Mouse (Mus musculus): ENCODE measurements around the gene Skida1. TPM values are rescaled to one million over a fixed set of nuclear protein-coding genes. Genes with fewer than 3 reads are reported as not detected.

The Skida1 gene
- polyA plus RNA-seq, 1 experiment, result 4.8 TPM

- whole genome bisulfite sequencing, result 99% methylated on average over 6 of the region's 6 CpGs
- Histone ChIP-seq H3K27ac (ENCODE audit: insufficient read depth, low read length) (no peak overlapping the region), H3K4me1 (ENCODE audit: control insufficient read depth, insufficient read depth, low read length) (no peaks in the 10 kb centered on the region), H3K27me3 (ENCODE audit: control insufficient read depth, insufficient read depth, low read length) (no peaks in the 10 kb centered on the region), H3K4me3 (replicated peaks; ENCODE audit: insufficient read depth, low read depth, low read length) (no peak overlapping the region)
- no peak for TF ChIP-seq CTCF (IDR thresholded peaks at IDR 0.05; ENCODE audit: borderline replicate concordance, insufficient read depth, low read depth, low read length)
- no peak for TF ChIP-seq POLR2A (IDR thresholded peaks at IDR 0.05; ENCODE audit: borderline replicate concordance, insufficient read depth, low read length)
- DNase-seq, result no peak
Observed at GRCm38 (mm10) chr2:18017321-18017720, 31.5 kb downstream of the Skida1 start.

GRCm38 (mm10) chr2:18016639-18017038, 32.2 kb downstream of the Skida1 start:
- TF ChIP-seq CTCF (IDR thresholded peaks at IDR 0.05; ENCODE audit: borderline replicate concordance, insufficient read depth, low read depth, low read length), result no peak
- no peak for TF ChIP-seq POLR2A (IDR thresholded peaks at IDR 0.05; ENCODE audit: borderline replicate concordance, insufficient read depth, low read length)
- Histone ChIP-seq H3K27me3 (ENCODE audit: control insufficient read depth, insufficient read depth, low read length) (no peaks in the 10 kb centered on the region), H3K4me1 (ENCODE audit: control insufficient read depth, insufficient read depth, low read length) (no peaks in the 10 kb centered on the region), H3K27ac (ENCODE audit: insufficient read depth, low read length) (no peak overlapping the region), H3K4me3 (replicated peaks; ENCODE audit: insufficient read depth, low read depth, low read length) (no peak overlapping the region)
- WGBS, result 100% methylated on average over 1 of the region's 1 CpGs
- no peak for DNase-seq

- TF ChIP-seq POLR2A (IDR thresholded peaks at IDR 0.05; ENCODE audit: borderline replicate concordance, insufficient read depth, low read length) (no peak), CTCF (IDR thresholded peaks at IDR 0.05; ENCODE audit: borderline replicate concordance, insufficient read depth, low read depth, low read length) (no peak)
- no peak overlapping the region for H3K27ac ChIP-seq (ENCODE audit: insufficient read depth, low read length)
- no peaks in the 10 kb centered on the region for H3K27me3 ChIP-seq (ENCODE audit: control insufficient read depth, insufficient read depth, low read length)
- H3K4me3 ChIP-seq (replicated peaks; ENCODE audit: insufficient read depth, low read depth, low read length), result no peak overlapping the region
- WGBS, result 54% methylated on average over 3 of the region's 3 CpGs
- no peaks in the 10 kb centered on the region for H3K4me1 ChIP-seq (ENCODE audit: control insufficient read depth, insufficient read depth, low read length)
- DNase-seq, result no peak
Observed at GRCm38 (mm10) chr2:18015581-18015980, 33.3 kb downstream of the Skida1 start.

- DNase-seq, result no peak
- H3K27me3 ChIP-seq (ENCODE audit: control insufficient read depth, insufficient read depth, low read length), result no peaks in the 10 kb centered on the region
- H3K4me3 ChIP-seq (replicated peaks; ENCODE audit: insufficient read depth, low read depth, low read length), result no peak overlapping the region
- 95% methylated on average over 3 of the region's 3 CpGs for WGBS
- TF ChIP-seq CTCF (IDR thresholded peaks at IDR 0.05; ENCODE audit: borderline replicate concordance, insufficient read depth, low read depth, low read length) (no peak), POLR2A (IDR thresholded peaks at IDR 0.05; ENCODE audit: borderline replicate concordance, insufficient read depth, low read length) (no peak)
- no peak overlapping the region for H3K27ac ChIP-seq (ENCODE audit: insufficient read depth, low read length)
- no peaks in the 10 kb centered on the region for H3K4me1 ChIP-seq (ENCODE audit: control insufficient read depth, insufficient read depth, low read length)
Observed at GRCm38 (mm10) chr2:18012866-18013265, 36.0 kb downstream of the Skida1 start.

- 84% methylated on average over 6 of the region's 6 CpGs for WGBS
- Histone ChIP-seq H3K4me1 (ENCODE audit: control insufficient read depth, insufficient read depth, low read length) (no peaks in the 10 kb centered on the region), H3K27ac (ENCODE audit: insufficient read depth, low read length) (no peak overlapping the region), H3K4me3 (replicated peaks; ENCODE audit: insufficient read depth, low read depth, low read length) (no peak overlapping the region), H3K27me3 (ENCODE audit: control insufficient read depth, insufficient read depth, low read length) (no peaks in the 10 kb centered on the region)
- no peak for DNase-seq
- TF ChIP-seq CTCF (IDR thresholded peaks at IDR 0.05; ENCODE audit: borderline replicate concordance, insufficient read depth, low read depth, low read length), result no peak
- no peak for TF ChIP-seq POLR2A (IDR thresholded peaks at IDR 0.05; ENCODE audit: borderline replicate concordance, insufficient read depth, low read length)
Observed at GRCm38 (mm10) chr2:18011226-18011625, 37.6 kb downstream of the Skida1 start.

- H3K27ac ChIP-seq (ENCODE audit: insufficient read depth, low read length), result no peak overlapping the region
- no peak overlapping the region for H3K4me3 ChIP-seq (replicated peaks; ENCODE audit: insufficient read depth, low read depth, low read length)
- H3K4me1 ChIP-seq (ENCODE audit: control insufficient read depth, insufficient read depth, low read length), result no peaks in the 10 kb centered on the region
- H3K27me3 ChIP-seq (ENCODE audit: control insufficient read depth, insufficient read depth, low read length), result no peaks in the 10 kb centered on the region
- no peak for DNase-seq
- WGBS, result 45% methylated on average over 8 of the region's 8 CpGs
- no peak for TF ChIP-seq POLR2A (IDR thresholded peaks at IDR 0.05; ENCODE audit: borderline replicate concordance, insufficient read depth, low read length)
- TF ChIP-seq CTCF (IDR thresholded peaks at IDR 0.05; ENCODE audit: borderline replicate concordance, insufficient read depth, low read depth, low read length), result no peak
Observed at GRCm38 (mm10) chr2:18005137-18005536, 43.7 kb downstream of the Skida1 start.

- Histone ChIP-seq H3K4me1 (ENCODE audit: control insufficient read depth, insufficient read depth, low read length) (no peaks in the 10 kb centered on the region), H3K27me3 (ENCODE audit: control insufficient read depth, insufficient read depth, low read length) (no peaks in the 10 kb centered on the region), H3K4me3 (replicated peaks; ENCODE audit: insufficient read depth, low read depth, low read length) (no peak overlapping the region), H3K27ac (ENCODE audit: insufficient read depth, low read length) (no peak overlapping the region)
- no peak for DNase-seq
- WGBS, result 88% methylated on average over 4 of the region's 4 CpGs
- TF ChIP-seq POLR2A (IDR thresholded peaks at IDR 0.05; ENCODE audit: borderline replicate concordance, insufficient read depth, low read length) (no peak), CTCF (IDR thresholded peaks at IDR 0.05; ENCODE audit: borderline replicate concordance, insufficient read depth, low read depth, low read length) (no peak)
Observed at GRCm38 (mm10) chr2:18004286-18004685, 44.6 kb downstream of the Skida1 start.

- no peak for TF ChIP-seq CTCF (IDR thresholded peaks at IDR 0.05; ENCODE audit: borderline replicate concordance, insufficient read depth, low read depth, low read length)
- no peak for TF ChIP-seq POLR2A (IDR thresholded peaks at IDR 0.05; ENCODE audit: borderline replicate concordance, insufficient read depth, low read length)
- DNase-seq, result no peak
- Histone ChIP-seq H3K27ac (ENCODE audit: insufficient read depth, low read length) (no peak overlapping the region), H3K4me1 (ENCODE audit: control insufficient read depth, insufficient read depth, low read length) (no peaks in the 10 kb centered on the region), H3K27me3 (ENCODE audit: control insufficient read depth, insufficient read depth, low read length) (no peaks in the 10 kb centered on the region), H3K4me3 (replicated peaks; ENCODE audit: insufficient read depth, low read depth, low read length) (no peak overlapping the region)
- WGBS, result 96% methylated on average over 3 of the region's 3 CpGs
Observed at GRCm38 (mm10) chr2:18002306-18002705, 46.5 kb downstream of the Skida1 start.
